Mouse (Mus musculus): Measurements from ENCODE around the gene Sik2. TPM values are rescaled to one million over a fixed set of nuclear protein-coding genes. Genes with fewer than 3 reads are reported as not detected.

Sik2 gene
- 7.3 and 8.2 TPM in 2 replicates for total RNA-seq (2012; rRNA removed)
- total RNA-seq (2014; rRNA removed), result 1.9 and 2.0 TPM in 2 replicates
- 4.4 and 6.0 TPM in 2 replicates for polyA plus RNA-seq (2012; ENCODE audit: insufficient read length, low read depth)

DNA sequence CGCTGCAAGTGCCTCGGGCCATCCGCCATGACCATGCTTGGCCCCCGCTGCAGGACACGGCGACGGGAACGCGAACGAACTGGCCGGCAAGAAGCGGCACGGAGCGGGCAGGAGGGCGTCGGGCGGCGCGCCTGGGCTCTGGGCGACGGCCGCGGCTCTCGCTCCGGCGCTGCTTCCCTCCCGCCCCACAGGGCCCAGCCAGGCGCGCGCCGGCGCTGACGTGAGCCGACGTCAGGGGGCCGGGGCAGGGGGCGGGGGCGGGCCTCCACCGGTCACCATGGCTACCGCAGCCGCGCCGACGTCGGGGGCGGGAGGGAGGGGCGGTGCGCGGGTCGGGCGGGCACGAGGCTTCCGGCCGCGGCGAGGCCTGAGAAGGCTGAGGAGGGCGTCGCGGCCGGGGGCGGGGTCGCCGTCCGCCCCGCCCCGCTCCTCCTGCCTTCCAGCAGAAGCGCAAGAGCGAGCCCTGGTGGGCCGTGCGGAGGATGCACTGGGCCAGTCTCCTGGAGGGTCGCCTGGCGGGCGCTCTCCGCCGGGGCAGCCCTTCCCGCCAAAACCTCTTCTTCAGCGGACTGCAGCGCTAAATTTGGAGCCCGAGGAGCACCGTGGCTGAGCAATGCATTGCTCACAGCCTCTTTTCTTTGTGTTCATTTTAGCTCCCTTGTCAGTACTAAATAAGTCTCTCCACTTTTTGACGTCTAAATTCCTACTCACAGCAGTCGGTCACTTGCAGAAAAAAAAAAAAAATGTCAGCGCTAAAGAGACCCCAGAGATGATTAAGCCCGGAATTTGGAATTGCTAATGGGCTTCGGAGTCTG is at the start of gene Sik2:
Sik2 (minus strand) TSS at position 233 of the 815 bp plus-strand sequence.
- Histone ChIP-seq H3K4me2 (ENCODE audit: insufficient read depth, low read depth, poor library complexity, severe bottlenecking) (peak within 1 kb of the TSS; percentile 83), H3K27me3 (replicated peaks) (no peaks in the 10 kb centered on the region), H3K4me3 (replicated peaks in 1 of 3; ENCODE audit: low read depth in 2 of 3, low read length in 2 of 3, poor library complexity in 1 of 3) (peak within 1 kb of the TSS; percentile 77 to 99 (median 82)), H3K4me1 (ENCODE audit: control insufficient read depth in 1 of 2, insufficient read depth in 2 of 2) (peaks cover 0 to 12% of the 10 kb centered on the region in 2 experiments; a peak in 2 of 4 replicates), H3K9ac (ENCODE audit: insufficient read depth, low read depth) (peak within 1 kb of the TSS; percentile 71), H3K79me2 (replicated peaks; ENCODE audit: control insufficient read depth, extremely low read depth, insufficient read depth, poor library complexity, severe bottlenecking) (peaks cover 14% of the 10 kb centered on the region), H3K36me3 (replicated peaks in 1 of 2; ENCODE audit: control insufficient read depth in 1 of 2, insufficient read depth in 1 of 2, low read length in 1 of 2) (no peaks in the 10 kb centered on the region), H3K9me3 (replicated peaks; ENCODE audit: low read length) (no peaks in the 10 kb centered on the region), H3K27ac (ENCODE audit: insufficient read depth, low read depth) (peak within 1 kb of the TSS; percentile 80)
- DNase-seq (ENCODE audit: extremely low read depth), result peak; percentile 90
- in situ Hi-C loops (cut with MboI; ENCODE audit: low pct_ligation_motif_present, low pct_unique_long_range_greater_than_20kb, low sequenced_read_pairs), result loop anchor here (5.0 kb wide), 1 partner anchor 157 kb away; no protein-coding TSS in a partner anchor
- no peak for TF ChIP-seq MEF2A (IDR thresholded peaks at IDR 0.05; ENCODE audit: borderline replicate concordance, low read depth, low read length)
- no peak for TF ChIP-seq GABPA (IDR thresholded peaks at IDR 0.05; ENCODE audit: insufficient replicate concordance, low read depth, low read length)
- no peak for TF ChIP-seq USF2 (conservative IDR thresholded peaks at IDR 0.05; ENCODE audit: low read depth, low read length)
- TF ChIP-seq ZC3H11A (IDR thresholded peaks at IDR 0.05; ENCODE audit: low read depth, low read length), result peak; percentile 32
- TF ChIP-seq E2F4 (IDR thresholded peaks at IDR 0.05; ENCODE audit: insufficient replicate concordance, low read depth, low read length), result peak; percentile 56; the same call in 1 of the 2 replicates
- no peak for TF ChIP-seq MAFK (IDR thresholded peaks at IDR 0.05; ENCODE audit: insufficient replicate concordance, low read length)
- TF ChIP-seq ZMIZ1 (IDR thresholded peaks at IDR 0.05; ENCODE audit: low read depth, low read length), result peak; percentile 76
- TF ChIP-seq ETS1 (conservative IDR thresholded peaks at IDR 0.05; ENCODE audit: low read depth, low read length), result no peak
- TF ChIP-seq MAZ (IDR thresholded peaks at IDR 0.05; ENCODE audit: low read depth, low read length), result no peak; the same call in none of the 2 replicates
- peak; percentile 85 for TF ChIP-seq MXI1 (IDR thresholded peaks at IDR 0.05; ENCODE audit: low read depth, low read length)
- no peak for TF ChIP-seq KAT2A (IDR thresholded peaks at IDR 0.05; ENCODE audit: insufficient replicate concordance, low read length)
- TF ChIP-seq PAX5 (IDR thresholded peaks at IDR 0.05; ENCODE audit: low read length), result no peak
- TF ChIP-seq MYC (IDR thresholded peaks at IDR 0.05; ENCODE audit: low read depth, low read length), result no peak
- no peak for TF ChIP-seq USF1 (IDR thresholded peaks at IDR 0.05; ENCODE audit: low read depth, low read length)
- TF ChIP-seq ZNF384 (IDR thresholded peaks at IDR 0.05; ENCODE audit: low read depth, low read length), result peak; percentile 54
- TF ChIP-seq NRF1 (IDR thresholded peaks at IDR 0.05; ENCODE audit: low read depth, low read length), result peak; percentile 46; the same call in 1 of the 2 replicates
- no peak for TF ChIP-seq JUND (conservative IDR thresholded peaks at IDR 0.05; ENCODE audit: low read depth, low read length)
- no peak for TF ChIP-seq BHLHE40 (IDR thresholded peaks at IDR 0.05; ENCODE audit: low read depth, low read length)
- peak; percentile 64 for TF ChIP-seq TCF12 (IDR thresholded peaks at IDR 0.05; ENCODE audit: low read depth, low read length)
- TF ChIP-seq NELFE (IDR thresholded peaks at IDR 0.05; ENCODE audit: low read depth, low read length), result peak; percentile 77
- TF ChIP-seq RAD21 (IDR thresholded peaks at IDR 0.05; ENCODE audit: low read depth, low read length), result peak; percentile 91
- no peak for TF ChIP-seq EP300 (IDR thresholded peaks at IDR 0.05; ENCODE audit: low read length)
- TF ChIP-seq SMC3 (IDR thresholded peaks at IDR 0.05; ENCODE audit: low read depth, low read length), result peak; percentile 92
- peak; percentile 56 for TF ChIP-seq SIN3A (IDR thresholded peaks at IDR 0.05; ENCODE audit: low read length)
- no peak for TF ChIP-seq IRF4 (IDR thresholded peaks at IDR 0.05; ENCODE audit: low read depth, low read length)
- peak; percentile 57; the same call in 1 of the 2 replicates for TF ChIP-seq ELF1 (IDR thresholded peaks at IDR 0.05; ENCODE audit: low read depth, low read length)
- no peak for TF ChIP-seq CHD1 (IDR thresholded peaks at IDR 0.05; ENCODE audit: low read depth, low read length)
- TF ChIP-seq MAX (IDR thresholded peaks at IDR 0.05; ENCODE audit: low read length), result no peak
- TF ChIP-seq CHD2 (IDR thresholded peaks at IDR 0.05; ENCODE audit: low read length), result no peak
- peak; percentile 79 for TF ChIP-seq POLR2A (IDR thresholded peaks at IDR 0.05; ENCODE audit: low read depth, low read length)
- TF ChIP-seq CTCF (conservative IDR thresholded peaks at IDR 0.05 in 1 of 2, IDR thresholded peaks at IDR 0.05 in 1 of 2; ENCODE audit: low read depth in 2 of 2, low read length in 2 of 2), result peak in 1 of 2 experiments; percentile 96; a peak in 2 of 4 replicates
- TF ChIP-seq ZKSCAN1 (IDR thresholded peaks at IDR 0.05; ENCODE audit: borderline replicate concordance, low read depth, low read length), result no peak
- no peak for TF ChIP-seq JUN (IDR thresholded peaks at IDR 0.05; ENCODE audit: insufficient read depth, low read depth, low read length)
- TF ChIP-seq TBP (conservative IDR thresholded peaks at IDR 0.05; ENCODE audit: low read depth, low read length), result no peak
- no peak for TF ChIP-seq RCOR1 (conservative IDR thresholded peaks at IDR 0.05; ENCODE audit: low read depth, low read length)
- TF ChIP-seq POLR2AphosphoS2 (IDR thresholded peaks at IDR 0.05; ENCODE audit: low read depth, low read length), result no peak
- TF ChIP-seq UBTF (IDR thresholded peaks at IDR 0.05; ENCODE audit: low read depth, low read length), result peak; percentile 90
- TF ChIP-seq HCFC1 (IDR thresholded peaks at IDR 0.05; ENCODE audit: low read depth, low read length), result no peak
- dilution Hi-C loops (cut with MboI; ENCODE audit: extremely low pct_ligation_motif_present, extremely low pct_unique_long_range_greater_than_20kb, low sequenced_read_pairs), result no loop called here
